Mouse (Mus musculus) layer of hippocampus, adult 11-12 months (tissue): ENCODE data around the gene Osbpl9.

Source experiments
- DNase-seq: peaks from one replicate; pipeline ENCODE4 v3.0.0; 2022; ENCODE audit warnings: low spot score

Gene Osbpl9

DNA sequence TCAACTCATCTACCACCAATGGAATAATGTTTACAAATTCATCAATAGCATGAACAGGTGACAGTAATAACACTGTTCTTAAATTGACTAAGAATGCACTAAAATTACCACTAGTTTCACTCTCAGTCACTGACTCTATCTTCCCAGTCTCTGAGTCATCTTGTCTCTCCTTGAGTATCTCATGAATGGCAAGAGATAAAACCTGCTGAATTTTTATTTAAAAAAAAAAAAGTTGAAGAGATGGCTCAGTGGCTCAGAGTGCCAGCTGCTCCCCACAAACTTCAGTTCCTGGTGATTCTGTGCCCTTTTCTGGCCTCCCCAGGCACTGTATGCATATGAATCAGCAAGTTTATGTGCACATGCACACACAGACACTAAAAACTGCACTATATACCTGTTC lies 96.8 kb downstream of the Osbpl9 start:
- DNase-seq, result no peak

- no peak for DNase-seq
These were observed 98.8 kb downstream of the Osbpl9 start for GRCm38 (mm10) chr4:109103145-109103883.

- no peak for DNase-seq
These were observed 99.5 kb downstream of the Osbpl9 start for GRCm38 (mm10) chr4:109102574-109102973.

- no peak for DNase-seq
These were observed 103.2 kb downstream of the Osbpl9 start for GRCm38 (mm10) chr4:109098861-109099260.

GRCm38 (mm10) chr4:109094269-109094668 lies 107.8 kb downstream of the Osbpl9 start:
- DNase-seq, result no peak

GRCm38 (mm10) chr4:109092344-109092743 lies 109.7 kb downstream of the Osbpl9 start:
- DNase-seq, result no peak

- DNase-seq, result no peak
These were observed 110.8 kb downstream of the Osbpl9 start for GRCm38 (mm10) chr4:109091241-109091777.

DNA sequence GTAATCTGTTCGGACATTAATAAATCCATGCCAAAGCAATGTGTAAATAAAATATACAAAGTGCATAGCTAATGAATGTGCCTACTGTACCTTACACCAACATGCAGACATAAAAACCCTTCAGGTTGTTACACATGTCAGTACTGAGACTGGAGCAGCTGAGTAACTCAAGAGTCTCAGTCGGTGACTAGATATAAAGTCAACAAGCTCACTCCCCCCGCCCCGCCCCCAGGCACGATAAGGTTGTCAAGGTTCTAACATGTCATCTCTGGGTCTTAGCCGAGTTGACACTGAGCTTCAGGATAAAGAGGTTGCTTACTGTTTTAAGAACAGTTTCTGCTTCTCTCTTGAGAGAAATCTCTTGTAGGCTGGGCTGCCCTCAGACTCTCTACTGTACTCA lies 112.1 kb downstream of the Osbpl9 start:
- no peak for DNase-seq

GRCm38 (mm10) chr4:109089171-109089570 lies 112.9 kb downstream of the Osbpl9 start:
- no peak for DNase-seq

DNA sequence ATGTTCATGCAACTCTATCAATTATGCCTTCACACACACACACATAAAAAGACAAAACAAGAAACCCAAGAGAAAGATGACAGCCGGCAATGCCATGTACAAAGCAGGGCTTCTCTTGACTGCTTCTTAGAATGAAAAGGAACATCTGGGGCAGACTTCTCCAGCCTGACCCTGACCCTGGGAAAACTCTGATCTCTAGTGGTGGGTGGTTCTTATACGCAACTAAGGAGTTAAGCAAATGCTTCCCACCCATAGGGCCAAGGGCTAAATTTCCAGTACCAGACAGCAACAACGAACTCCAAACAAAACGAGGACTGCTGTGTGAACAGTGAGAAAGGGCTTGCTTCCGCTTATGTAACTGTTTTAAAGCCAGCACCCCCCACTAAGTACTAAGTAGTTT lies 122.0 kb downstream of the Osbpl9 start:
- no peak for DNase-seq

GRCm38 (mm10) chr4:109079676-109080075 lies 122.4 kb downstream of the Osbpl9 start:
- no peak for DNase-seq

- DNase-seq, result no peak
These were observed 123.1 kb downstream of the Osbpl9 start for GRCm38 (mm10) chr4:109078941-109079340.

- DNase-seq, result no peak
These were observed 128.8 kb downstream of the Osbpl9 start for GRCm38 (mm10) chr4:109073296-109073695.

DNA sequence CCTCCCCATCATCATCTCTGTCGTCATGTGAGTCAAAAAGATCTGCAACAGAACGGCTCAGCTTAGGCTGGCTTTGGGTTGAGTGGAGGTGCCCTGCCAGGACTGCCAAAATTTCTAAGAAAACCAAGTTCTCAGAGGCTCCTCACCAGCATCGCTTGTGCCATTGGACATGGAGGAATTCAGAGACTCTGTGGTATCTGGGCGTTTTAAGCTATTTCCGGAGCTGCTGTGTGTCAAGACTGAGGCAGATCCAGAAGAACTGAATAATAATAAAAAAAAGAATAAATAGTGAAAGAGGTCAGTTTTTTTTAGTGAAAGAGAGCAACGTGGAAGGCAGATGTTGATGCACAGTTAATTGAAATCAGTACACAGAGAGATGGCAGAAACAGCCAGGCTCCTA lies 129.2 kb downstream of the Osbpl9 start:
- no peak for DNase-seq

DNA sequence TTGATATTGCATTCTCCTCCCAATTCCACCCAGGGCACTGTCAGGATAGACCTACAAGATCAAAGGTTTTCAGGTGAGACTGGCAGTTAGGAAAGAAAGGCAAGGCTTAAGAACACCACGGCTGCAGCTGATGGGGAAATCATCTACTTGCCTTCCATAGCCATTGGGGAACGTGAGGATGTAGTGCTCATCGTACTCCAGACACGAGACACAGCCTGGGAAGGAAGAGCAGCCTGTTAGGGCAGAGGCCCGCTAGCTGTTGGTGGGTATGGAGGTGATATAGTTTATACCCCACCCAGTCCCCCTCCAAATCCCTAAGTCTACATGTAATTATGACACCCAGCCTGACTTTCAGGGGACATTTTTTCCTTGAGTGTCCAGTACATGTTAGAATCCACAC lies 136.4 kb downstream of the Osbpl9 start:
- no peak for DNase-seq

DNA sequence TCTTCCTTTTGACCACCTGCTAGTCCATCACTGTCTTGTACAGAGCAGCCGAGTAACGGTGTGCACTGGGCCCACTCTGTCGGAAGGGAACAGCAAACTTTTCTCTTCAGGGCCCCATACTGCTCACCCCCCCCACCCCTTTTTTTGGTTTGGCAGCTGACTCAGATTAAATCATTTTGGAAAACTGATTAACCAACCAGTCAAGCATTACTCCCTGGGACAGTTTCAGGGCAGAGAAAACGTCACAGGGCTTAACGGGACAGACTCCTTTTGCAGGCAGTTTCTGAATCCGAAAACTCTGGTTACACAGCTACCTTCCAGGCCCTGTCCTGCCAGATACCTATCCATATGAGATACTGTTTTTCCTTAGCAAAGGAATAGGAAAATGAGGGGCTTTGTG lies 137.1 kb downstream of the Osbpl9 start:
- DNase-seq, result no peak

DNA sequence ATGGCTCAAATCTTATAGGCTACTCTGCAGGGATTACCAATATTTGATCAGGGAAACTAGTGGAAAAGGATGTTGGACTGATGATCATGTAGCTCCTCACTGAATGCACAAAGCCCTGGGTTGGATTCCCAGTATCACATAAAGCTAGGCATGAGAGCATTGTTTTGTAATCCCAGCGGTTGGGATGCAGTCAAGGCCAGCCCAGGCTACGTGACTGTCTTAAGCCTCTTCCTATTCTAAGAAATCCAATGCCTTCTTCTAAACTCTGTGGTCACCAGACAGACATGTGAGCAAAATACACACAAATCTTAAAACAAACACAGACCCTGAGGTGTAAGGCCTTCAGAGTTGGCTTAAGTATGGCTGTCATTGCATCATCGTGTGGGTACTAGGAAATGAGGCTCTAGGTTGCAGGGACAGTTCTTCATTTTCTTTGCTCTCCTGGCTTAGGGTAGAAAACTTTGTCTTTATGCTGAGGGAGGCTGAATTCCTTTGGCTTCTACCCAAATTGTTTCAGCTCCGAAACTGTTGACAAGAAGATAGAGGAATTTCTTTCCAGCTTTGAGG lies 142.7 kb downstream of the Osbpl9 start:
- no peak for DNase-seq

GRCm38 (mm10) chr4:109057640-109058039 lies 144.4 kb downstream of the Osbpl9 start:
- DNase-seq, result no peak

DNA sequence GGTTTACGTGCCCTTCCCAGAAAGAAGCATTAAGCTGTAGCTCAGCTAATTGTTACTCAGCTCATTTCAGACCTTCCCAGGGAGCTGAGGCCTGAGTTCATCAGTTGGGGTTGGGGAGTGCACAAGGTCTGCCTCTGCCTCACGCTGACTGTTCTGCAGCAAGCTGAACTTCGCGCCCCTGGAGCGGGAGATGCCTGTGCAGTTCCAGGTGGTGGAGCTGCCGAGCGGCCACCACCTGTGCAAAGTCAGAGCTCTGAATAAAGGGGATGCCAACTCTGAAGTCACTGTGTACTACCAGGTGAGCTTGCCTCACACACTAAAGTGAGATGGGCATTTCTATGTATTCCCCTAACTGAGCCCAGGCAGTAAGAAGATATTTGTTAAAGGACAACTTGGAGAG lies 145.7 kb downstream of the Osbpl9 start:
- DNase-seq, result no peak

DNA sequence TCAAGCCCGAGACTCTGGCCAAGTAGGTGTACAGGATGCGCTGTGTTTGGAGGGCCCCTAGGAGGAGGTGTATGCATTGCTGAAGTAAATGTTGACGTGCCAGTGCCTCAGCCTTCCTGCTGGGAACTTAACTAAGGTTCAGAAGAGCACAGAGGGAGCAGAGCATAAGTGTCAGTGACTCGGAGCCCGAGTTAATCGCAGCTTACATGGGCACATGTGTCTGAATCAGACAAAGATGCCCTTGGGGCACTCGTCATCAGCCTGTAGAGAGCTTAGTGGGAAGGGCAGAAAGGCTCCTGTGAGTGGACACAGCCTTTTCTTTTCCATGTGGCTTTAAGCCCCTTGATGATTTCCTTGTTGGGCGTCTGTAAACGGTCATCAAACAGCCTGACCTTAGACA lies 148.1 kb downstream of the Osbpl9 start:
- DNase-seq, result no peak

DNA sequence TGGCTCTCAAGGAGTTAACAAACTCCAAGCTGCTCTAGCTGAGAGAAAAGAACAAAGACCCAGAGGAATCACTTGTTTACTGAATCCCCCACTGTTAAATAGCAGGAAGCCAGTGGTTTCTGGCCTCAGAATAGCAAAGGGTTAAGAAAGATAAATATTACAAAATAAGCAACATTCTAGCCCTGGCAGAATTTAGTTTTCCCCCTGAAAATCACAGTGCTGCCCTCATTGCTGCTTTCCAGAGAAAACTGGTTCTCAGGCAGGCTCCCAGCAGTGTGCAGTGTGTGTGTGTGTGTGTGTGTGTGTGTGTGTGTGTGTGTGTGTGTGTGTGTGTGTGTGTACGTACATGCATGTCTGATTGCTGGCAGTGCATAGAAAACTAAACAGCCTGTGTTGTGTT lies 149.8 kb downstream of the Osbpl9 start:
- DNase-seq, result no peak

GRCm38 (mm10) chr4:109048258-109048657 lies 153.8 kb downstream of the Osbpl9 start:
- DNase-seq, result no peak

GRCm38 (mm10) chr4:109043756-109044155 lies 158.3 kb downstream of the Osbpl9 start:
- no peak for DNase-seq

DNA sequence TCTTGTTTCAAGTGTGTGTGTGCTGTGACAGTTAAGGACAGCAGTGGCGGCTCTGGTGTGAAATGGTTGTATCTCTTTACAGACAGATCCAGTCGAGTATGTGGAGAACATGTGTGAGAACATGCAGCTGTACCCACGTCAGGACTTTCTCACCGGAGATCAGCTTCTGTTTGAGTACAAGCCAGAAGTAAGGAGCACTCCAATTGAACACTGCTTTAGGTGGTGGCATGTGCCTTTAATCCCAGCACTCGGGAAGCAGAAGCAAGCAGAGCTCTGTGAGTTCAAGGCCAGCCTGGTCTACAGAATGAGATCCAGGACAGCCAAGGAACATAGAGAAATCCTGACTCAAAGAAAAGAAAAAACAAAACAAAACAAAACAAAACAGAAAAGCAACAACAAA lies 158.8 kb downstream of the Osbpl9 start:
- no peak for DNase-seq
